Mouse (Mus musculus) bone marrow, adult 2 months (tissue): ENCODE measurements around the gene Tax1bp3.

ENCODE experiments used
- CTCF ChIP-seq: fragments of 200-500 bp; IDR thresholded peaks from 2 replicates; pipeline ENCODE4 v1.5.1; 2011; ENCODE audit warnings: low read length, control low read depth; ENCODE audit not compliant: control insufficient read depth, insufficient read depth
- POLR2A ChIP-seq: fragments of 200-500 bp; IDR thresholded peaks from 2 replicates; pipeline ENCODE4 v1.6.1; 2011; ENCODE audit warnings: low read depth, mild to moderate bottlenecking, control low read depth, low read length, borderline replicate concordance; ENCODE audit not compliant: control insufficient read depth

DNA sequence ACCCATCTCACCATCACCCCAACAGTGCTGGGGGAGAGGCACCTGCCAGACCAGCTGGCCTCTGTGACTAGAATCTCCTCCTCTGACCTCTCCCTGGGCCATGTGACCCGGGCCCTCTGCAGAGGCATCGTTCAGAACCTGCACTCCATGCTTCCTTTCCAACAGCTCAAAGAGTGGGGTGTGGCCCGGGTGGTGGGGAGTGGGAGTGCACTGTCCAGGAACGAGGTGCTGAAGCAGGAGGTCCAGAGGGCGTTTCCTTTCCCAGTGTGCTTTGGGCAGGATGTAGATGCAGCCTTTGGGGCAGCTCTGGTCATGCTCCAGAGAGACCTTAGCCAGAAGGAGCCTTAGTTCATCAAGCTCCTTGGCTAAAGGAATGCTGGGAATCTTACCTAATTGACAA is 46.0 kb downstream of the Tax1bp3 start:
- TF ChIP-seq CTCF: no peak
- TF ChIP-seq POLR2A: no peak
